Mouse (Mus musculus): Measurements from ENCODE around the gene Epb41. TPM values are rescaled to one million over a fixed set of nuclear protein-coding genes. Genes with fewer than 3 reads are reported as not detected.

Gene Epb41
- polyA plus RNA-seq, 3 experiments from 2014 or later: 28.0 to 33.5 (median 31.8) TPM

DNA sequence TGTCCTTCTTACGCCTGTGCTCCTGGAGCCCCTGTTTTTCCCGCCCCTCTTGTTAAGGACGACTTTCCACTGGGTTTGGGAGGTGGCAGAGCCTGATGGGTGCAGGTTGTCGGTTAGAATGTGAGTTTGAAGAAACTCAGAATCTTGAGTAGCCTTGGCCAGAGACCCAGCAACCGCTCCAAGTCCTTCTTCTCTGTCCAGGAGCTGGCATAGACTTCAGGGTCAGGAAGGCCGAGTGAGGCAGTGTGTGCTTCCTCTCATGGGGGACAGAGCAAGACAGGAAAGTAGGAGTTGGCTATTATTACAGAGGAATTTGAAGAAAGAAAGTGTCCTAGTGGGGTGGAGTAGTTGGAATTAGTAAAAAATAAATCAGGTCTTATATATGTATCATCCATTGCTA is 191.6 kb downstream of the Epb41 start:
- no peak for ATAC-seq

DNA sequence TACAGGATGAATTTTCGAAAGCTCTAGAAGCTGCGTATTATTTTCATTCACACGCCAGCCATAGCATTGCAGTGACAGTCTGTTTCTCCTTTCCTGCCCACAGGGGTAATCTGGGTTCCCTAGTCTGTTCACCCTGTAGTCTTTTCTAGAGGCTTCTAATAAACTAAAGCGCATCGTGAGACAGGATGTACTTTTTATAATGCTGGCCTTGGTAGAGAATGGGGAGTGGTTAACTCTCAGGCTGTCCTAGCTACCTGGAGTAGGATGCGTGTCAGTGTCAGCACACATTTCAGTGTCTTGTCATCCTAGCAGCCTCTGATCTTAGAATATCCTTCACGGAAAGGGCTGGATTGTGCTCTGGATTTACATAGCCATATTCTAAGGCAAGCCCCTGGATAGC is 193.8 kb downstream of the Epb41 start:
- peak; percentile 78 for ATAC-seq

DNA sequence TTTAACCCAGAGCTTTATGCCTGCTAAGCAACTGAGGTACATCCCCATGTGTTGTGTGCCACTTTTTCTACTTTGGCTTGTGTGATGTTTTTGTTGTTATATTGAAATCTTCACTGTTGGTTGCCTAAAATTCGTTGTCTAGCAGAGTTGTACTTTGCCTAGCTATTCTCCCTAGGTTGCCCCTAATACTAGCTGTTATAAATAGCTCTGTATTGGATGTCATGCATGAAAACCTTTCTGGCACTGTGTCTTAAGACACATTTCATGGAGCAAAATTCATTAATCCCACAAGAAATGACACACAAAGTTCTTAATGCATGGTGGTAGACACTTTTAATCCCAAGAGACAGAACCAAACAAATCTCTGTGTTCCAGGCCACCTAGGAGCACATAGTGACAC is 195.4 kb downstream of the Epb41 start:
- no peak for ATAC-seq

- ATAC-seq: no peak
These were observed 198.3 kb downstream of the Epb41 start for GRCm38 (mm10) chr4:131876836-131877235.

- no peak for ATAC-seq
These were observed 199.9 kb downstream of the Epb41 start for GRCm38 (mm10) chr4:131875242-131875641.

DNA sequence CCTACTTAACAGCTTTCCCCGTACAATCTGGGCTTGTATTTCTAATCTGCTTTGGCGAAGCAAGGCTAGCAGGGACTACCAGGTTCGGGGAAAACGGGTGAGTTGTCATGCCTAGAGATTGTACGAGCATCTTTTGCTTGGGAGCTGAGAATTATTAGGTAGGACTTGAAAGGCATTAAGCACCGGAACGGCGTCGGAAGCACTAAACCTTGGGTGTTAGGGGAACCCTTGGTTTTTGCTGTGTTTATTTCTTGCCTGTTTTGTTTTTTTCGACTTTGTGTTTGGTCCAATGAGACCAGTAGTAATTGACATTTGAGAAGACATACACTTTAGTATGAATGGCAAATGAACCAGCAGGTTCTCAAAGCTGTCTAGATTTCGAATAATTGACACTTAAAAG is 200.6 kb downstream of the Epb41 start:
- no peak for ATAC-seq

DNA sequence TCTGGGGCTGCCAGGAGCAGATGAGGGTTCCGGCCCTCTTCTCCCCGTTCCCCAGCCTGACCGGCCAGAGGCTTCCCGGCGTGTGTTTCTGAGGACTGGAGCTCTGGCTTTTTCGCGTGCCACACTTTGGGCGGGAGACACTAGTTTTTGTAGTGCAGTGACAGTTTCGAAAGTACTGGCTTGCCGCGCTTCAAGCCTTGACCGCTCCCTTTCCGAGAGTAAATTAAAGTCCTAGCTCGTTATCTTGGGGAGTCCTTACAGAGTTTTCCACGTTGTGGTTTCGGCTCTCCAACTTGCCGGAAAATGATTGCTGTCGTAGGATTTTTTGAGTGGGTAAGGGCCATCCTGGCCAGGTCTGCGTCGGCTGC is 201.0 kb downstream of the Epb41 start:
- ATAC-seq: peak; percentile 22

Other genes starting within 250 kb of the Epb41 start
- gene Ptpru, start 237.0 kb downstream of the Epb41 start, polyA plus RNA-seq (2017; shearing (Covaris generic)): not detected
- gene Mecr, start 231.9 kb downstream of the Epb41 start, polyA plus RNA-seq (2017; shearing (Covaris generic)): 10 to 100 TPM; 12.9 to 28.6 (median 22.3) TPM
- gene Srsf4, start 201.7 kb downstream of the Epb41 start, polyA plus RNA-seq (2017; shearing (Covaris generic)): 10 to 100 TPM in 2 of 3 experiments, 1 to 10 TPM in 1; 9.8 to 19.5 (median 15.4) TPM
- not detected for gene Tmem200b, start 153.6 kb downstream of the Epb41 start, polyA plus RNA-seq (2017; shearing (Covaris generic))
- not detected for gene Gm10300, start 624 bp downstream of the Epb41 start, polyA plus RNA-seq (2017; shearing (Covaris generic))
- not detected for gene Oprd1, start 69.2 kb upstream of the Epb41 start, polyA plus RNA-seq (2017; shearing (Covaris generic))
- gene Ythdf2, start 137.0 kb upstream of the Epb41 start, polyA plus RNA-seq (2017; shearing (Covaris generic)): 100 to 1,000 TPM in 2 of 3 experiments, 10 to 100 TPM in 1; 77.8 to 124 (median 122) TPM
- gene Gmeb1, start 186.3 kb upstream of the Epb41 start, polyA plus RNA-seq (2017; shearing (Covaris generic)): 10 to 100 TPM; 13.0 to 17.0 (median 13.1) TPM
- gene Taf12, start 199.1 kb upstream of the Epb41 start, polyA plus RNA-seq (2017; shearing (Covaris generic)): 100 to 1,000 TPM in 1 of 3 experiments, 10 to 100 TPM in 2; 78.9 to 105 (median 84.2) TPM
- gene Rab42, start 228.1 kb upstream of the Epb41 start, polyA plus RNA-seq (2017; shearing (Covaris generic)): under 1 TPM in 1 of 3 experiments, not detected in 2; 0.46 TPM

Data from inflammation-experienced regulatory T-cells, adult 6 months (primary cell).